Mouse (Mus musculus): ENCODE data around the gene Gm10800. TPM values are rescaled to one million over a fixed set of nuclear protein-coding genes. Genes with fewer than 3 reads are reported as not detected.
"Not testable (repeated sequence)": the region's sequence is repeated elsewhere in the genome, so short reads cannot be mapped to it uniquely, and the experiment has no call there.

The Gm10800 gene
- polyA plus RNA-seq (2014; fragmentation: Nextera tagmentation; extraction: Ambion mirVana), result 4.8 and 5.1 TPM in 2 replicates

GRCm38 (mm10) chr2:98667201-98667600, at the start of gene Gm10800:
TSS of gene Gm10800 (minus strand) at chr2:98667301.
- 84% methylated on average over 4 of the region's 4 CpGs for WGBS
- not testable (repeated sequence) for H3K4me1 ChIP-seq (ENCODE audit: control insufficient read depth, insufficient read depth, low read length); H3K27ac ChIP-seq (ENCODE audit: low read depth, low read length); H3K9me3 ChIP-seq (ENCODE audit: control insufficient read depth, low read length); H3K4me3 ChIP-seq (ENCODE audit: low read depth, low read length); H3K9ac ChIP-seq (replicated peaks; ENCODE audit: low read depth, low read length); H3K4me2 ChIP-seq (ENCODE audit: low read depth, low read length); H3K27me3 ChIP-seq (ENCODE audit: control insufficient read depth, insufficient read depth, low read length); ATAC-seq (ENCODE audit: low read depth); H3K36me3 ChIP-seq (ENCODE audit: control insufficient read depth, insufficient read depth, low read length)

DNA sequence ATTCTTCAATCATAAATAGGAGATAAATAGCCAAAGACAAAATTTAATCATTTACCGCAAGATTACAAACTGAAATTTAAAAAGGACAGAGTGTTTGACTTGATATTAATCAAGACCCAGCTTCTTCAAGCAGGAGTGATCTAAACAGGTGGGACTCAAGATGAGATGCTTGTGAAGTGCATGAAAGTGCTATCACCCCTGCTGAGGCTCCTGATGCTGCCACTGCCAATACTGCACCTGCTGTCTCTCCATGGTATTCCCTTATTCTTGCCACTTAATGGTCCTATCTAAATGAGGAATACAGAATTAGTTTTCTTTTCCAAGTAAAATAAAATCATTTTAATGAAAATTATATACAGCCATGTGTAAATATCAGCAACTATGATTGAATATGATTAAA, 30.4 kb upstream of the Gm10800 start:
- Histone ChIP-seq H3K9ac (replicated peaks; ENCODE audit: low read depth, low read length) (no peak overlapping the region), H3K4me2 (ENCODE audit: low read depth, low read length) (no peak overlapping the region), H3K27me3 (ENCODE audit: control insufficient read depth, insufficient read depth, low read length) (no peaks in the 10 kb centered on the region), H3K4me3 (ENCODE audit: low read depth, low read length) (no peak overlapping the region), H3K4me1 (ENCODE audit: control insufficient read depth, insufficient read depth, low read length) (no peaks in the 10 kb centered on the region), H3K36me3 (ENCODE audit: control insufficient read depth, insufficient read depth, low read length) (no peaks in the 10 kb centered on the region), H3K9me3 (ENCODE audit: control insufficient read depth, low read length) (no peaks in the 10 kb centered on the region), H3K27ac (ENCODE audit: low read depth, low read length) (no peak overlapping the region)
- ATAC-seq (ENCODE audit: low read depth), result no peak
- WGBS, result 100% methylated on average over 1 of the region's 1 CpGs

GRCm38 (mm10) chr2:98661937-98662336, 5.2 kb downstream of the Gm10800 start, which contains the start of gene Gm10801:
TSS of gene Gm10801 (plus strand) at chr2:98662237.
- ATAC-seq (ENCODE audit: low read depth); H3K27me3 ChIP-seq (ENCODE audit: control insufficient read depth, insufficient read depth, low read length); H3K27ac ChIP-seq (ENCODE audit: low read depth, low read length); H3K9ac ChIP-seq (replicated peaks; ENCODE audit: low read depth, low read length); H3K36me3 ChIP-seq (ENCODE audit: control insufficient read depth, insufficient read depth, low read length); H3K4me1 ChIP-seq (ENCODE audit: control insufficient read depth, insufficient read depth, low read length); H3K4me3 ChIP-seq (ENCODE audit: low read depth, low read length); H3K9me3 ChIP-seq (ENCODE audit: control insufficient read depth, low read length); H3K4me2 ChIP-seq (ENCODE audit: low read depth, low read length): not testable (repeated sequence)
- WGBS, result 80% methylated on average over 4 of the region's 5 CpGs

Other genes with a start within 250 kb of the Gm10800 start
- gene Gm10801, start 5.1 kb downstream of the Gm10800 start, polyA plus RNA-seq (2014; fragmentation: Nextera tagmentation; extraction: Ambion mirVana), result 0.79 TPM in 1 of 2 replicates, not detected in the other